ENCODE assay signal across 8 mouse cellular contexts in the genomic region with DNA sequence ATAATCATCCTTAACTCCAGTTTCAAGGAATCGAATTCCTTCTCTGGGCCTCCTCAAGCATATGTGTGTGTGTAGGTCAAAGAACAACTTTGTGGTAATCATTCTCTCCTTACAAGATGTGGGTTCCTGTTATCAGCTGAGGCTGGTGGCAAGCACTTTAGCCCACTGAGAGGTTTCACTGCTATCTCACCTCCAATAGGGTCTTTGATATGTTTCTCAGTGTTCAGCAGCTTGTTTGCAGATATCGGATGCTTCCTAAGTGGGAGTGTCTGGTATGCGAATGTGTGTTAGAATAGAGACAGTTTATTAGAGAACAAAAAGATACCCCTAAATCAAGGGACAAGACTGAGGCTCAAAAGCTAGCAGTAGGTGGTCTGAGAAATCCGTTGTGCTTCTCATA. TPM values are rescaled to one million over a fixed set of nuclear protein-coding genes. Genes with fewer than 3 reads are reported as not detected.
A peak's percentile ranks its signal among the peaks of the same experiment; 100 is the strongest.
DNase-seq lines count a peak whose midpoint lies in the region; ATAC-seq lines count a peak whose summit lies in the region.

No protein-coding gene starts in this region.

- H3K27me3 ChIP-seq in kidney, embryonic 15.5 days = no peaks in the 10 kb centered on the region
- no peaks in the 10 kb centered on the region for H3K27me3 ChIP-seq in embryonic facial prominence, embryonic 11.5 days (ENCODE audit: control insufficient read depth, insufficient read depth, low read length)
- H3K27me3 ChIP-seq in intestine, embryonic 14.5 days (replicated peaks; ENCODE audit: control insufficient read depth, insufficient read depth, low read length) = no peaks in the 10 kb centered on the region
- H3K27me3 ChIP-seq in midbrain, embryonic 16.5 days (ENCODE audit: control insufficient read depth, insufficient read depth, low read depth, low read length) = no peaks in the 10 kb centered on the region

- 43% methylated on average over 4 of the region's 4 CpGs for WGBS in kidney, embryonic 15.5 days
- WGBS in embryonic facial prominence, embryonic 11.5 days = 62% methylated on average over 4 of the region's 4 CpGs
- WGBS in intestine, embryonic 14.5 days = 45% methylated on average over 4 of the region's 4 CpGs
- WGBS in midbrain, embryonic 16.5 days = 47% methylated on average over 4 of the region's 4 CpGs

- H3K4me3 ChIP-seq in kidney, embryonic 15.5 days (replicated peaks) = peak overlapping the region; percentile 71
- H3K4me3 ChIP-seq in embryonic facial prominence, embryonic 11.5 days (ENCODE audit: low read depth, low read length) = peak overlapping the region; percentile 79
- H3K4me3 ChIP-seq in intestine, embryonic 14.5 days (ENCODE audit: low read depth, low read length) = peak overlapping the region; percentile 71
- H3K4me3 ChIP-seq in midbrain, embryonic 16.5 days (ENCODE audit: low read depth, low read length) = peak overlapping the region; percentile 70

- peak overlapping the region; percentile 75 for H3K4me2 ChIP-seq in kidney, embryonic 15.5 days
- H3K4me2 ChIP-seq in embryonic facial prominence, embryonic 11.5 days (ENCODE audit: low read depth, low read length) = peak overlapping the region; percentile 81
- H3K4me2 ChIP-seq in intestine, embryonic 14.5 days (ENCODE audit: low read length) = peak overlapping the region; percentile 75
- peak overlapping the region; percentile 79 for H3K4me2 ChIP-seq in midbrain, embryonic 16.5 days (ENCODE audit: low read length)

- H3K27ac ChIP-seq in kidney, embryonic 15.5 days = no peak overlapping the region
- no peak overlapping the region for H3K27ac ChIP-seq in embryonic facial prominence, embryonic 11.5 days (replicated peaks; ENCODE audit: low read depth, low read length)
- no peak overlapping the region for H3K27ac ChIP-seq in intestine, embryonic 14.5 days (ENCODE audit: low read depth)
- no peak overlapping the region for H3K27ac ChIP-seq in midbrain, embryonic 16.5 days (ENCODE audit: low read length)

- ATAC-seq in kidney, embryonic 15.5 days (replicated peaks; ENCODE audit: low FRiP score) = no peak
- no peak for ATAC-seq in embryonic facial prominence, embryonic 11.5 days (replicated peaks; ENCODE audit: insufficient number of reproducible peaks, low FRiP score, low TSS enrichment, low read depth)
- ATAC-seq in intestine, embryonic 14.5 days (replicated peaks; ENCODE audit: low FRiP score, low TSS enrichment, low read depth) = no peak
- ATAC-seq in midbrain, embryonic 16.5 days = no peak
- no peak for ATAC-seq in frontal cortex, adult (ENCODE audit: low TSS enrichment)

- peaks cover 23% of the 10 kb centered on the region for H3K4me1 ChIP-seq in kidney, embryonic 15.5 days
- H3K4me1 ChIP-seq in embryonic facial prominence, embryonic 11.5 days (ENCODE audit: control insufficient read depth, insufficient read depth, low read length) = no peaks in the 10 kb centered on the region
- peaks cover 20% of the 10 kb centered on the region for H3K4me1 ChIP-seq in intestine, embryonic 14.5 days (replicated peaks; ENCODE audit: control insufficient read depth, insufficient read depth, low read length)
- peaks cover 23% of the 10 kb centered on the region for H3K4me1 ChIP-seq in midbrain, embryonic 16.5 days (ENCODE audit: control insufficient read depth, insufficient read depth, low read length)

- H3K36me3 ChIP-seq in kidney, embryonic 15.5 days = 0 out of 2 replicates have a peak, but pooled peaks cover 6% of the 10 kb centered on the region
- H3K36me3 ChIP-seq in embryonic facial prominence, embryonic 11.5 days (replicated peaks; ENCODE audit: control insufficient read depth, insufficient read depth, low read depth, low read length) = no peaks in the 10 kb centered on the region
- no peaks in the 10 kb centered on the region for H3K36me3 ChIP-seq in intestine, embryonic 14.5 days (ENCODE audit: control insufficient read depth, insufficient read depth, low read length)
- no peaks in the 10 kb centered on the region for H3K36me3 ChIP-seq in midbrain, embryonic 16.5 days (ENCODE audit: control insufficient read depth, insufficient read depth, low read length)

- no peaks in the 10 kb centered on the region for H3K9me3 ChIP-seq in kidney, embryonic 15.5 days (replicated peaks)
- H3K9me3 ChIP-seq in embryonic facial prominence, embryonic 11.5 days (replicated peaks; ENCODE audit: control insufficient read depth, low read length) = no peaks in the 10 kb centered on the region
- no peaks in the 10 kb centered on the region for H3K9me3 ChIP-seq in intestine, embryonic 14.5 days (ENCODE audit: control insufficient read depth, low read length)
- no peaks in the 10 kb centered on the region for H3K9me3 ChIP-seq in midbrain, embryonic 16.5 days (replicated peaks; ENCODE audit: control insufficient read depth, low read length, poor library complexity, severe bottlenecking)

- no peak for DNase-seq in kidney, postnatal 25 days
- DNase-seq in embryonic facial prominence, embryonic 11.5 days (ENCODE audit: low spot score) = no peak
- no peak for DNase-seq in intestine, embryonic 14.5 days (ENCODE audit: low spot score)
- no peak for DNase-seq in frontal cortex, postnatal 36 days (ENCODE audit: low spot score in 2 of 2)
- DNase-seq in thymus, postnatal 25 days = no peak

- H3K9ac ChIP-seq in kidney, embryonic 15.5 days = peak overlapping the region; percentile 73; the same call in 1 of the 2 replicates
- H3K9ac ChIP-seq in embryonic facial prominence, embryonic 11.5 days (replicated peaks; ENCODE audit: low read length) = peak overlapping the region; percentile 82
- peak overlapping the region; percentile 62 for H3K9ac ChIP-seq in intestine, embryonic 14.5 days (ENCODE audit: low read length)
- H3K9ac ChIP-seq in midbrain, embryonic 16.5 days (ENCODE audit: low read depth, low read length) = peak overlapping the region; percentile 77; the same call in 1 of the 2 replicates

RNA-seq across cellular contexts. Expression of gene Arhgef18, which starts 0.5 kb away (rescaled TPM):
- 10.9 and 11.2 TPM in 2 replicates for polyA plus RNA-seq in kidney, embryonic 15.5 days (2015; fragmentation: Nextera tagmentation; extraction: Ambion mirVana)
- polyA plus RNA-seq in embryonic facial prominence, embryonic 11.5 days (2014; fragmentation: Nextera tagmentation; extraction: Ambion mirVana) = 7.2 and 8.8 TPM in 2 replicates
- polyA plus RNA-seq in intestine, embryonic 14.5 days (2014; fragmentation: Nextera tagmentation; extraction: Ambion mirVana) = 8.6 and 10.7 TPM in 2 replicates
- polyA plus RNA-seq in midbrain, embryonic 16.5 days (2015; fragmentation: Nextera tagmentation; extraction: Ambion mirVana) = 12.0 and 12.1 TPM in 2 replicates

RNA-seq across cellular contexts. Expression of gene A430078G23Rik, which starts 39.1 kb away (rescaled TPM):
- polyA plus RNA-seq in kidney, embryonic 15.5 days (2015; fragmentation: Nextera tagmentation; extraction: Ambion mirVana) = 0.12 TPM in 1 of 2 replicates, not detected in the other
- not detected in 2 replicates for polyA plus RNA-seq in embryonic facial prominence, embryonic 11.5 days (2014; fragmentation: Nextera tagmentation; extraction: Ambion mirVana)
- polyA plus RNA-seq in intestine, embryonic 14.5 days (2014; fragmentation: Nextera tagmentation; extraction: Ambion mirVana) = 0.34 TPM in 1 of 2 replicates, not detected in the other
- not detected in 2 replicates for polyA plus RNA-seq in midbrain, embryonic 16.5 days (2015; fragmentation: Nextera tagmentation; extraction: Ambion mirVana)
